Comparison of ENCODE assay signal across 8 mouse cellular contexts in genomic region chr5:92042377-92043348, GRCm38 (mm10). TPM values are rescaled to one million over a fixed set of nuclear protein-coding genes. Genes with fewer than 3 reads are reported as not detected.
A peak's percentile ranks its signal among the peaks of the same experiment; 100 is the strongest.
DNase-seq lines count a peak whose midpoint lies in the region; ATAC-seq and TF ChIP-seq lines count a peak whose summit lies in the region.

No protein-coding gene starts in this region.

- peak; percentile 99 for ATAC-seq in forebrain, embryonic 15.5 days (replicated peaks)
- ATAC-seq in neutrophil, adult 5-6 weeks (ENCODE audit: extremely low read depth, insufficient number of reproducible peaks, low FRiP score, poor library complexity, severe bottlenecking), result peak; percentile 99

- peak overlapping the region; percentile 98 for H3K4me2 ChIP-seq in forebrain, embryonic 15.5 days (replicated peaks)

- under 1% methylated on average over 68 of the region's 68 CpGs for WGBS in forebrain, embryonic 15.5 days
- WGBS in lung, adult 2 months, result under 1% methylated on average over 68 of the region's 68 CpGs

- peaks cover 13% of the 10 kb centered on the region; the same call in 1 of the 2 replicates for H3K27me3 ChIP-seq in forebrain, embryonic 15.5 days

- no peaks in the 10 kb centered on the region for H3K36me3 ChIP-seq in ES-E14 (ENCODE audit: control insufficient read depth, insufficient read depth, low read length, poor library complexity, severe bottlenecking)
- no peaks in the 10 kb centered on the region for H3K36me3 ChIP-seq in forebrain, embryonic 15.5 days

- H3K27ac ChIP-seq in ES-E14 (ENCODE audit: insufficient read depth, low read depth, low read length, poor library complexity, severe bottlenecking), result peak overlapping the region; percentile 91
- H3K27ac ChIP-seq in forebrain, embryonic 15.5 days (replicated peaks), result peak overlapping the region; percentile 46; the same call in 1 of the 2 replicates

- TF ChIP-seq POLR2A in lung, adult 2 months (IDR thresholded peaks at IDR 0.05; ENCODE audit: borderline replicate concordance, extremely low read depth, low read depth, low read length), result peak; percentile 27; the same call in 1 of the 2 replicates

- no peaks in the 10 kb centered on the region for H3K9me3 ChIP-seq in ES-E14 (ENCODE audit: control insufficient read depth, insufficient read depth, low read depth, low read length)
- no peaks in the 10 kb centered on the region for H3K9me3 ChIP-seq in forebrain, embryonic 15.5 days

- intact Hi-C loops in heart, postnatal 25 days (cut with DNase I), result loop anchor here (5.0 kb wide), 2 partner anchors 40 to 80 kb away; partner anchors contain the start of genes G3bp2 and Rchy1

- no peak for TF ChIP-seq CTCF in lung, adult 2 months (IDR thresholded peaks at IDR 0.05; ENCODE audit: insufficient read depth, low read length)

- peak overlapping the region; percentile 76 to 78 for H3K4me3 ChIP-seq in ES-E14 (ENCODE audit: insufficient read depth in 1 of 2, low read depth in 1 of 2, low read length in 2 of 2, poor library complexity in 1 of 2, severe bottlenecking in 1 of 2)
- H3K4me3 ChIP-seq in forebrain, embryonic 15.5 days, result peak overlapping the region; percentile 92
- H3K4me3 ChIP-seq in lung, adult 2 months (replicated peaks; ENCODE audit: extremely low read depth, low read depth, low read length), result peak overlapping the region; percentile 80

- in situ Hi-C loops in ES-E14 (cut with MboI; ENCODE audit: low sequenced_read_pairs in 2 of 2, unreplicated experiment in 2 of 2), result loop anchor here in 1 of 2 experiments (25.0 kb wide), 2 partner anchors 105 to 580 kb away; no protein-coding TSS in a partner anchor

- DNase-seq in ES-E14 (ENCODE audit: low read depth, low spot score), result peak; percentile 98
- DNase-seq in cerebellum, adult 11-12 months, result peak; percentile 98
- peak; percentile 82 for DNase-seq in heart, postnatal 25 days (ENCODE audit: low spot score)
- peak; percentile 94 to 97 for DNase-seq in layer of hippocampus, adult 18-20 months (ENCODE audit: low spot score in 2 of 2)
- peak; percentile 98 for DNase-seq in lung, adult 2 months
- peak; percentile 92 for DNase-seq in thymus, adult 18-20 months

- H3K9ac ChIP-seq in ES-E14 (ENCODE audit: insufficient read depth, low read depth, low read length, poor library complexity, severe bottlenecking), result peak overlapping the region; percentile 74
- H3K9ac ChIP-seq in forebrain, embryonic 15.5 days (replicated peaks), result peak overlapping the region; percentile 55

- no peaks in the 10 kb centered on the region for H3K4me1 ChIP-seq in ES-E14 (ENCODE audit: control insufficient read depth in 2 of 2, insufficient read depth in 2 of 2, low read length in 2 of 2, poor library complexity in 1 of 2)
- peaks cover 10% of the 10 kb centered on the region for H3K4me1 ChIP-seq in forebrain, embryonic 15.5 days
- H3K4me1 ChIP-seq in lung, adult 2 months (ENCODE audit: control insufficient read depth, insufficient read depth, low read length), result peaks cover 2% of the 10 kb centered on the region

TF ChIP-seq in ES-E14, 5 proteins besides CTCF, POLR2A, EP300 and RAD21:
- peak; percentile 69; the same call in 1 of the 2 replicates for TF ChIP-seq HCFC1 (IDR thresholded peaks at IDR 0.05; ENCODE audit: borderline replicate concordance, insufficient read depth, low read length)
- TF ChIP-seq ZC3H11A (IDR thresholded peaks at IDR 0.05; ENCODE audit: borderline replicate concordance, low read depth, low read length), result no peak
- peak; percentile 58 for TF ChIP-seq CHD2 (IDR thresholded peaks at IDR 0.05; ENCODE audit: low read depth, low read length)
- no peak for TF ChIP-seq ZNF384 (IDR thresholded peaks at IDR 0.05; ENCODE audit: low read depth, low read length)
- TF ChIP-seq MAFK (IDR thresholded peaks at IDR 0.05; ENCODE audit: insufficient read depth, low read depth, low read length), result no peak

RNA-seq across cellular contexts. Expression of gene Cdkl2, which starts 1.0 kb away (rescaled TPM):
- total RNA-seq in ES-E14 (2012; rRNA removed), result 5.0 and 6.4 TPM in 2 replicates
- polyA plus RNA-seq in forebrain, embryonic 15.5 days (2015; fragmentation: Nextera tagmentation; extraction: Ambion mirVana), result 6.2 and 6.4 TPM in 2 replicates
- total RNA-seq in heart, postnatal 25 days (2021), result 1 to 10 TPM; 3.6 to 4.4 TPM
- 10 to 100 TPM; 34.9 to 37.8 TPM for total RNA-seq in layer of hippocampus, adult 18-20 months (2021)
- 3.4 and 3.8 TPM in 2 replicates for polyA plus RNA-seq in lung, adult 2 months (2012; rRNA removed)
- total RNA-seq in neutrophil, adult 5-6 weeks (2017), result 0.25 and 1.3 TPM in 2 replicates

RNA-seq across cellular contexts. Expression of gene G3bp2, which starts 40.9 kb away (rescaled TPM):
- 246 and 266 TPM in 2 replicates for total RNA-seq in ES-E14 (2012; rRNA removed)
- 323 and 349 TPM in 2 replicates for polyA plus RNA-seq in forebrain, embryonic 15.5 days (2015; fragmentation: Nextera tagmentation; extraction: Ambion mirVana)
- 10 to 100 TPM; 64.4 to 67.9 TPM for total RNA-seq in heart, postnatal 25 days (2021)
- 100 to 1,000 TPM; 237 to 252 TPM for total RNA-seq in layer of hippocampus, adult 18-20 months (2021)
- polyA plus RNA-seq in lung, adult 2 months (2012; rRNA removed), result 11.1 and 17.2 TPM in 2 replicates
- 117 and 139 TPM in 2 replicates for total RNA-seq in neutrophil, adult 5-6 weeks (2017)

RNA-seq across cellular contexts. Expression of gene Odaph, which starts 55.4 kb away (rescaled TPM):
- total RNA-seq in ES-E14 (2012; rRNA removed), result 0.74 and 0.89 TPM in 2 replicates
- not detected in 2 replicates for polyA plus RNA-seq in forebrain, embryonic 15.5 days (2015; fragmentation: Nextera tagmentation; extraction: Ambion mirVana)
- total RNA-seq in heart, postnatal 25 days (2021), result not detected
- total RNA-seq in layer of hippocampus, adult 18-20 months (2021), result not detected
- polyA plus RNA-seq in lung, adult 2 months (2012; rRNA removed), result not detected in 2 replicates
- 0.86 TPM in 1 of 2 replicates, not detected in the other for total RNA-seq in neutrophil, adult 5-6 weeks (2017)

Comparison
In these comparisons a context has a peak if more than half of its experiments do, and no peak if none do; other contexts are left out.
1. Peak in every context shown above with its lines: DNase-seq, ATAC-seq, H3K4me3 ChIP-seq and H3K27ac ChIP-seq.